Mouse (Mus musculus) MEL-GATA-1-ER (cell line): Measurements from ENCODE around the gene Acot9.
A peak's percentile ranks its signal among the peaks of the same experiment; 100 is the strongest.

Source experiments
- DNase-seq: peaks from one replicate; pipeline ENCODE4 v3.0.0-alpha.2; 2012; ENCODE audit warnings: low read depth; ENCODE audit errors: extremely low read depth

Gene Acot9

DNA sequence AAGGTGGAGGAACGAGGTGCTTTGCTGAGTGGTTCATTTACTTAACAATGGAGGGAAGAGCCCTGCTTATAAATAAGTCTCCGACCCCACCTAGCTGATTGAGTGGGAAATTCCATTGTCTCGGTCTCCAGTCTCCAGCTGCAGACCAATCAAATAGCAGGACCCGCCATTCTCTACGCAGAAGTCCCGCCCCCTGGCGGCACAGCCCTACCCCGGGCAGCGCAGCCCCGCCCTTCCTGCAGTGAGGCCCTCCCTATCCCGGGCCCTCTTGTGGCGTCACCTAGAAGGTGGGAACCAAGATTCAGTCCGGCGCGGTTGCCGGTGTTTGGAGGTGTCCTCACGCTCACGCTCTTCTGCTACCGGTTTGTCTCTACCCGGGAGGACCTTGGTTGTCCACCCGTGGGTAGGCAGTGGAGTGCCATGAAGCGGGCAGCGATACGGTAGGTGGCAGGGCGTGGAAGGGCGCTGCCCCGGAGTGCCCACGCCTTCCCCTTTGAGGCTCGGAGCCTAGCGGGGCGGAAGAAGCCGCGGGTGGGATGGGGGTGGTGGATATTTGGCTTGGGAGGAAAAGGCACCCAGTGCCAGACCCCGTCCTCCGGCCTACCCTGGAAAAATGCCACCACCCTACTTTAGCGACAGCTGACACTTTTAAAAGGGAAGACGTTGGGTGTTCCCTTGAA is at the start of gene Acot9:
Gene Acot9 (plus strand): TSS at position 209 of the 680 bp plus-strand sequence.
- peak; percentile 93 for DNase-seq

DNA sequence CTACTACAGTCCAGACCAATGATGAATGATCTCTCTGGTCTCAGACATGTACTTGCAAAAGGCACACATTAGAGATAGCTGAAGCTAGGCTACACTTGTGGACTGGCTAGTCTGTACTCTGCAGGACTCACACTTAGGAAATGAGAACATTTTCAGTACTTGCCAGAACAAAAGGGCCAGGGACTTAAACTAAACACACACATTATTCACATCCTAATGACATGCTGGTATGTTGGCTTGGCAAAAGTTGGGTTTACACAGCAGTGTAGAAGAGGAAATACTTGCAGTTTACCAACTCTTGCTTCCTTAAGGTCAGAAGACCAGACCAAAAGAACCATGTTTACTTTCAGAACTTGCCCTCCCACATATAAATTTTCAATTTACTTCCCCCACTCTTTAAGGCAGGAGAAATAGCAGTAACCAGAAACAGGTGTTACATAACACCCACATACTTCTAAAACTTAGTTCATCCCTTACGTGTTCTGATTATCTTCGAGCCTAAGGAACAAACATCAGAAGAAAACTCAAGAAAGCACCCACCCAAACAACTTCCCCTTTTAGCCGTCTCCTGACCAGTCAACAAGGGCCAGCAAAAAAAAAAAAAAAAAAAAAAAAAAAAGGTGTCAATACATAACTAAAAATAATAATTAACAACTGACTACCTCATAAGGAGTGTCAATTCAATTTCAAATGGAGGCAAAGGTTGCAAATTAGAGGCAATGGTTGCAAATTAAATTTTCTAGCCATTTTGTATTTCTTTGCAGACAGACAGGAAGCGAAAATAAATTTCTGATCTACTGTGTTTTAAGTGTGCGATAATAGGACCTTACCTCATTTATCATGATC is 47.7 kb upstream of the Acot9 start:
- DNase-seq = peak; percentile 63

DNA sequence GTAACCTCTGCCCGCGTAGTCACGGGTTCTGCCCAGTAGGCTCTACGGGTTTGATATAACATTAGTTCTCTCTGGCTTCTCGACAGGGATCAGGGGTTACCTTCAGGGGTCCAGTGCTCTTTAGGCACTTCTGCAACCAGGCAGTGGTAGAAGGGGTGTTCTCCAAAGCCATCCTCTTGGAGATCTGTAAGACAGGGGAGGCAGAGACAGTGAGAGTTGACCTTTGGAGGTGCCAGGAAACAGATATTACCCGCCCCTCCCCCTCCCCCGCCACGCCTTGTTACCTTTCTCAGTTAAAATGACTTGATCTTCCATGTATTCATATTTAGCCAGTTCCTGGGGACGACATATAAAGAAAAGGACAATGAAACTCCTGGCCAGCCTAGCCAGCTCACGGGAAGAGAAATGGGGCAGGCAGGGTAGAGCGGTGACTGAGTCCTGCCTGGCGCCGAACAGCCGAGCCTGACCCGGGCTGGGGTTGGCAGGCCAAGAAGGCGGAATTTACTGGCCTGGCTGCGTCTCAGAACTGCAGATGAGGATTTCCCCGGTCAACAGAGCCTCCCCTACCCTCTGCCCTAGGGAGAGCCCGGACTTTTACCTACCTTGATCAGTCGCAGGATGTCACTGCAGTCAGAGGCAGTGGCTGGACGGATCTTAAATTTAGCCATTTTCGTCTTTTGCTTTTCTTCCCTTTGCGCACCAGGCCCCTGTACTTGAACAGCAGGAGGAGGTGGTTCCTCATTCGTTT is 46.6 kb upstream of the Acot9 start:
- DNase-seq = peak; percentile 39

DNA sequence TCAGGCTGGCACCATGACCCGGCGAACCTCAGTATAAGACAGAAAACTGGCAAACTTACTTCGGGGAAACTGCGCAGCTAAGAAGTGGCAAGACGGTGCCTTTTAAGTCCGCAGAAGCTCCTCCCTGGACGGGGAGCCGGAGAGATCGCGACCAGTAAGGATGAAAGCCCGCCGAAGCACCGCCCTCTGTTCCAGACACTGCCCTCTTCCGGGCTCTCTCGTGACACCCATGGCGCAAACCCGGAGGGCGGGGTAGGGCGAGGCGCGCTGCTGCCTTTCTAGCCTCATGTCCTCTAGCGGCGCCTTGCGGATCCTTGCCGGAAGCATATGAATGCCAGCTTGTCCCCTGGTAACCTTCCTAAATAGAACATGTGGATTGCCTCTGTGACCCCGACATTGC is 46.0 kb upstream of the Acot9 start, which contains the start of gene Sat1:
Gene Sat1 (minus strand): TSS at position 179 of the 400 bp plus-strand sequence.
- peak; percentile 93 for DNase-seq

DNA sequence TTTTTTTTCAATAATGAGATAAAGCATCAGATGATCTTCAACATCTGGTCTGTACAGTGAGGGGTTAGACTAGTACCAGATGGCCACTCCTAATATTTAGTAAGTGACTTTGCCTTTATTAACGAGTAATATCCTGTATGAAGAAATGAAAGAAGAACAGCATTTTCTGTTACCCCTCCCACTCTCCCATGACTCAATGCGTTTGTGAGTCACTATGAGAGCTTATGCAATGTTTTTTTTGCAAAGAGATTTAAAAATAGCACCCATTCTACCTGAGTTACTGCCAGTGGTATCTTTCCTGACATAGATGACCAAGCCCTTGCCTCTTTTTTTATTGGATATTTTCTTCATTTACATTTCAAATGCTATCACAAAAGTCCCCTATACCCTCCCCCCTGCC is 44.0 kb upstream of the Acot9 start:
- no peak for DNase-seq

DNA sequence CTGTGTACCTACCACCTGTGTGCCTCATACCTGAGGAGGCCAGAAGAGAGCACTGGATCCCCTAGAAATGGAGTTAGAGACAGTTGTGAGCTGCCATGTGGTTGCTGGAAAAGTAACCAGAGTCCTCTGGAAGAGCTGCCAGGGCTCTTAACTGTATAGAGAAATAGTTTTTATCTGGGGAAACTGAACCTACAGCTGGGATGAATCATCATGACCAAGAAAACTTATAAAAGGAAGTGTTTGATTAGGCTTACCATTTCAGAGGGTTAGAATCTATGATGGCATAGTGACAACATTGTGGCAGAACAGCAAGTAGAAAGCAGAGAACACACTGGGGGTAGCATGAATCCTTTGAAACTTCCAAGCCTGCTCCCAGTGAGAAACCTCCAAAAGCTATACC is 5.4 kb upstream of the Acot9 start:
- no peak for DNase-seq

DNA sequence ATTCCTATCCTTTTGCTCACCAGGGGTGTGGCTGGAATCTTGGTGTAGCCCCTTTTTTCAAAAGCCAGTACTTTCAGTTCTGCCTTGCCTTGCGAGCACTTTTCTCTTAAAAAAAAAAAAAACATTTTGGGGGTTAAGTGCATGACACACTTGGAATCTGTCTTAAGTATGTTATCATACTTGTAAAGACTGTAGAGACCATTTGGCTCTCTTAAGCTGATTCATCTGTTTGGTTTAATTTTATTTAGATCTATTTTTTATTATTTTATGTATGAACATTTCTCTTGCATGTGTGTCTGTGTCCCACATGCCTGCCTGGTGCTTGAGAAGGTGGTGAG is 641 bp downstream of the Acot9 start:
- DNase-seq = peak; percentile 20

DNA sequence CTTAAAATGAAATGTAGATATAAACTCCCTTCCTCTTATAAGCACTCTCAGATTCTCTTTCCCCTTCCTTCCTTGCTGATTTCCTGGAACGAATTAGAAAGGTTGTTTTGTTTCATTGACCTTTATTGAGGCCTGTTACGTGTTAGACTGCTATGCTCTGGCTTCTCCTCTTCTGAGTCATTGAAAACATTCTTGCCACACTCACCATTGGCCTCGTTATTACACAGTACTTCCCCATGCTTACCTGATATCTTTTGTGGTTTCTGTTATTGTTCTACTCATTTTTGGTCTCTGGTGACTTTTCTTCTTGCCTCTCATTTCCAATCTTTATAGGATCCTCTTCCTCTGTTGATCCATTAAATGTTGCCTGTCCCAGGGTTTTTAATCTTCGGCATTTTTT is 16.2 kb downstream of the Acot9 start:
- no peak for DNase-seq

DNA sequence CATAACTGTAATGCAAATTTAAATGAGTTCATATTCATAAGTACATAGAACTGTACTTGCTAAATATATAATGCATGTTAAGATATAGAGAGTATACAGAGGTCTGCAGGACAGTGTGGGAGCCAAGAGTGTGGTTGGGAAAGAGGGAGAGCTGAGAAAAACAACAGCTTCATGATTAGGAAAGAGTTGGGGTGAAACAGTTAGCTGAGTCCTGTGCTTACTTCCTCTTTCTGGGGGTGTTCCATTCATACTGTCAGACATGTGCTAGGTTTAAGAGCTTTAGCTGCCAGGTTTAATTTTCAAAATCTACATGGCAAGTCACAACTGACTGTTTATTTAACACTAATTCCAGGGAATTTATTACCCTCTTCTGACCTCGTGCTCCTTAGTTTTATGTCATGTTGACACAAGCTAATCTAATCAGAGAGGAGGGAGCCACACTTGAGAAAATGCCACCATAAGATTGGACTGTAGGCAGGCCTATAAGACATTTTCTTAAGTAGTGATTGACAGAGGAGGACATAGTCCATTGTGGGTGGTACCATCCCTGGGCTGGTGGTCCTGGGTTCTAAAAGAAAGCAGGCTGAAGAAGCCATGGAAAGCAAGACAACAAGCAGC is 18.3 kb downstream of the Acot9 start:
- DNase-seq = peak; percentile 54

DNA sequence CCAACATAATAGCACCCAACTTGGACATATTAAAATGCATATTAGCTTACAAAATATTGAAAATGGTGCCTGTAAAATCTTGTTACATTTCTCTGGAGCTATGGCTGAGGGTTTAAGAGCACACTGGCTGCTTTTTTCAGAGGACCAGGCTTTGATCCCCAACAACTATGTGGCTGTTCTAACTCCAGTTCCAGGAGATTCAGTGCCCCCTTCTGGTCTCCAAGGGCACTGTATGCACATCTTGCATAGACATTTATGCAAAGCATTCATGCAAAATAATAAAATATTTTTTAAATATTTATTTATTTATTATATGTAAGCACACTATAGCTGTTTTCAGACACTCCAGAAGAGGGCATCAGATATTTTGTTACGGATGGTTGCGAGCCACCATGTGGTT is 44.1 kb downstream of the Acot9 start:
- peak; percentile 14 for DNase-seq

DNA sequence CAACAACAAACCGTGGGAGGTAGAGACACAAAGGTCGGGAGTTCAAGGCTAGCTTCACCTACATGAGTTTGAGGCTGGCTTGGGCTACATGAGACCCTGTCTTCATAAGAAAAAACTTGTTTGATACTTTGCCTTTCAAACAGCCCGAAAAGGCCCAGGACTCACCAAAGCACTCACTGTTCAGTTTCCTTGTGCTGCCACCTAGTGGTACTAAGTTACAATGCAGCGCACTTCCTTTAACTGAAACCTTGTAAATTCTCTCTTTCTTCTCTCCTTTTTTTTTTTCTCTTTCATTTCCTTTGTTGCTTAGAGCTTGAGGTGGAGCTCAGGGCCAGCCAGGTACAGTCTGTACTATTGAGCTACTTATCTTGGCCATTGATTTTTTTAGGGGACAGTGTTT is 55.8 kb downstream of the Acot9 start:
- DNase-seq = peak; percentile 50

DNA sequence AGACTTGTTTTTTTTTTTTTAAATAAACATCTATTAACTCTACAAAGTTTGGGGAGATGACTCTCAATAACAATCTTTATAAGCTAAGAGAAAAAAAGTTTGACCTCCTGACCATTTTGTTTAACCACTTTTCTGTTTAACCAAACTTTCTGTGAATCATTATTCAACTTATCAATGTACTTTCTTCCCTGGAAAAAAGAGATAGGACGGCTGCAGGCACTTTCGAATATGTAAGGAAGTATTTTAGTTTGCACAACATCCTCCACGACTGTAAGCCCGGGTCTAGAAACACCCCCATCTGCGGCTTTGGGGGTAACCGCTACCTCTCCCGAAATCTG is 75.3 kb downstream of the Acot9 start:
- no peak for DNase-seq

DNA sequence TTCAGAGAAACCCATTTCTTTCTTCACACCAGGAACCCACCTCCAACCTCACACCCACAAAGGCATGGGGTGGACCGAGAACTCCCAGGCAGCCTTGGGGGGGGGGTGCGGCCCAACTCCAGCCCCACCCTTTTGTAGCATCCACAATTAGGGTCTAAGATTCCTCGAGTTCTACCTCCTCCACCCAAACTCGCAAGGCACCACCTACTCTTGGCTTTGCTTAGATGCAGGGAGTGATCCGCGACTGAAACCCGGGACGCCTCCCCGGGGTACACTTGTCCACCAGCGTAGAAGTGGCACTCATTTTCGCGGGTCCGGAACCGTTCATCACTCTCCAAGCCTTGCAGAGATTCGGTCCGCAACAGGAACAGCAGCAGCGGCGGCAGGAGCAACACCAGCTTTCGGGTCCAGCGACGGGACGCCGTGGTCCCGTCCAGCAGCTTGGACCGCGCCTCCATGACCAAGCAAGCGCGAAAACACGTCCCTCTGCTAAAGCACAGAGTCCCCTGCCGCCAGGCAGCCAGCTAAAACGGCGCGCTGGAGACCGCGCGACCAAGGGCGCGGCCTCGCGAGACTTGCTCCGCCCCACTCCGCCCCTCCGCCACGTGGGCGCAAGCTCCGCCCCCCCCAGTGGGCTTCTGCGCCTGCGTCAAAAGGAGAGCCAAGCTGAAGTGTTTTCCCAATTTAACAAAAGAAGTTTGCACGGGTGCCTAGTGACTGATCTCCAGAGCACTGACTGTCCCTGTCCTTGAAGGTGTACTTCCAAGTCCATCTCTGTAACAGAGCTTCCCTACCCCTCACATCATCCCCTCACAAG is 75.9 kb downstream of the Acot9 start:
- peak; percentile 66 for DNase-seq

DNA sequence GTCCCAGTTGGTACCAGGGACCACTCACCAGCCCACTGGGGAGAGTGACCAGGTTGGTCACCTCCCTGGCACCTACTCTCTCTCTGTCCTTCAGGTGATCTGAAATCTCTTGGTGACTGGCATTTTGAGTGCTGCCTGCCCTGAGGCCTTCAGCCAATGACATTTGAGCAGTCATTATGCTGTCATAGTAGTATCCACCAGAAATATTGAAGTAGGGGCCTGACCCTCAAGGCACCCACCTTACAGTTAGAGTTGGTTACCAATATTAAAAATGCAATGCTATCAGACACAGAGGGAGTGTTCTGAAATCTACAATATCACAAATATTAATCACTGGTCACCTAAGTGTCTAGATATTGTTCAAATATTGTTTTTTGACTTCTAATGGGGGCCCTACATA is 78.4 kb downstream of the Acot9 start, which contains the start of gene Prdx4:
Gene Prdx4 (minus strand): TSS at position 101 of the 400 bp plus-strand sequence.
- no peak for DNase-seq

DNA sequence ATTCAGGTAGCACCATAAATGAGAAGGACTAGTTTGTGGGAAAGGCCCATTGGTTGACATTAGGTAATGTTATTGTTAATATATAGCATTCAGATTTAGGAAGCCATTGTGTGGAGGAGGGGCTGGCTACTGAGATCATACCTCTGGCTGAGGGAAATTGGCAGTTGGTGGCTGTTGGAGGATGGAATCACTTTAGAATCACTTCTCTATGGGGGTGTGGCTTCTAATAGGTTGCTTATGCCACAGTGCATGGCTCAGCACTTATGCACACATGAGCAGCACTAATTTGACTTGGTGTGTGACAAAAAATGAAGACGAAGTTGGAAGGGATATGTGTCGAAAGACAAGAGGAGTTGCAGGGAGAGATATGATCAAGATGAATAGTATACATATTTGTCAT is 84.0 kb downstream of the Acot9 start:
- DNase-seq = no peak
